Mouse (Mus musculus): ENCODE data around the gene Lars2.
"Not testable (repeated sequence)": the region's sequence is repeated elsewhere in the genome, so short reads cannot be mapped to it uniquely, and the experiment has no call there.

DNA sequence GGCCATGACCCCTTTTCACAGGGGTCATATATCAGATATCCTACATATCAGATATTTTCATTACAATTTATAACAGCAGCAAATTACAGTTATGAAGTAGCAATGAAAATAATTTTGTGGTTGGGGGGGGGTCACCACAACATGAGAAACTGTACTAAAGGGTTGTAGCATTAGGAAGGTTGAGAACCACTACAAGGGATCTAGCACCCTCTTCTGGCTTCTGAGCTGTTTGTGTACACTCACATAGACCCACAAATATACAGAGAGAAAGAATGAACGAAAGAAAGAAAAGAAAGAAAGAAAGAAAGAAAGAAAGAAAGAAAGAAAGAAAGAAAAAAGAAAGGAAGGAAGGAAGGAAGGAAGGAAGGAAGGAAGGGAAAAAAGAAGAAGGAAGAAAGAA, 17.4 kb upstream of the Lars2 start:
- peak; percentile 16; the same call in 1 of the 2 replicates for TF ChIP-seq CTCF (IDR thresholded peaks at IDR 0.05; ENCODE audit: low read depth)
- TF ChIP-seq EP300 (optimal IDR thresholded peaks at IDR 0.05), result not testable (repeated sequence)
